23 mouse cellular contexts compared by ENCODE assay signal in genomic region chr1:177007405-177007804, GRCm38 (mm10).
DNase-seq lines count a peak whose midpoint lies in the region; ATAC-seq and TF ChIP-seq lines count a peak whose summit lies in the region.
"Had no signal": no experiment of that assay in that cellular context is flagged by ENCODE, and none has a peak within 500 bp of the region (broad histone marks: within the 10 kb centered on the region; RNA-seq: fewer than 3 reads in every experiment).

No protein-coding gene starts in this region.

- peak overlapping the region; percentile 40; the same call in 1 of the 2 replicates for H3K27ac ChIP-seq in hindbrain, embryonic 10.5 days
- H3K27ac ChIP-seq in hindbrain, embryonic 14.5 days, result no peak overlapping the region
- no peak overlapping the region for H3K27ac ChIP-seq in lung, postnatal 0 days (ENCODE audit: low read length)
- H3K27ac ChIP-seq in MEL (ENCODE audit: control insufficient read depth, low read depth, low read length), result no peak overlapping the region
- no peak overlapping the region for H3K27ac ChIP-seq in left cerebral cortex, adult 2 months
- H3K27ac ChIP-seq: embryonic facial prominence, embryonic 13.5 days; forebrain, embryonic 12.5 days; forebrain, embryonic 15.5 days; hindbrain, embryonic 13.5 days; hindbrain, postnatal 0 days had no signal

- no peak for TF ChIP-seq POLR2A in MEL (IDR thresholded peaks at IDR 0.05; ENCODE audit: control insufficient read depth in 1 of 2, insufficient read depth in 1 of 2, low read depth in 1 of 2, low read length in 2 of 2, poor library complexity in 1 of 2)

- no peak overlapping the region for H3K9ac ChIP-seq in hindbrain, embryonic 14.5 days
- H3K9ac ChIP-seq in lung, postnatal 0 days (replicated peaks; ENCODE audit: low read depth), result no peak overlapping the region
- H3K9ac ChIP-seq in MEL (ENCODE audit: control insufficient read depth, low read depth, low read length, poor library complexity, severe bottlenecking), result no peak overlapping the region
- H3K9ac ChIP-seq: embryonic facial prominence, embryonic 13.5 days; forebrain, embryonic 12.5 days; forebrain, embryonic 15.5 days; hindbrain, embryonic 13.5 days had no signal

- H3K9me3 ChIP-seq in hindbrain, embryonic 10.5 days, result no peaks in the 10 kb centered on the region
- no peaks in the 10 kb centered on the region for H3K9me3 ChIP-seq in hindbrain, embryonic 14.5 days (ENCODE audit: control insufficient read depth, low read length)
- no peaks in the 10 kb centered on the region for H3K9me3 ChIP-seq in lung, postnatal 0 days (ENCODE audit: low read length)
- no peaks in the 10 kb centered on the region for H3K9me3 ChIP-seq in MEL (replicated peaks; ENCODE audit: insufficient read depth, low read length)
- H3K9me3 ChIP-seq: embryonic facial prominence, embryonic 13.5 days; forebrain, embryonic 12.5 days; forebrain, embryonic 15.5 days; G1E; hindbrain, embryonic 13.5 days had no signal

- 0 out of 2 replicates have a peak, but pooled peaks cover 8% of the 10 kb centered on the region for H3K36me3 ChIP-seq in hindbrain, embryonic 10.5 days
- no peaks in the 10 kb centered on the region for H3K36me3 ChIP-seq in hindbrain, embryonic 14.5 days (replicated peaks; ENCODE audit: control insufficient read depth, insufficient read depth)
- no peaks in the 10 kb centered on the region for H3K36me3 ChIP-seq in lung, postnatal 0 days (ENCODE audit: insufficient read depth, low read length)
- peaks cover 0 to 4% of the 10 kb centered on the region in 2 experiments; a peak in 1 of 4 replicates for H3K36me3 ChIP-seq in MEL (ENCODE audit: control insufficient read depth in 1 of 2, insufficient read depth in 2 of 2, low read length in 2 of 2)
- H3K36me3 ChIP-seq: embryonic facial prominence, embryonic 13.5 days; forebrain, embryonic 12.5 days; forebrain, embryonic 15.5 days; hindbrain, embryonic 13.5 days had no signal

- H3K4me1 ChIP-seq in hindbrain, embryonic 10.5 days (replicated peaks), result peaks cover 65% of the 10 kb centered on the region
- peaks cover 21% of the 10 kb centered on the region for H3K4me1 ChIP-seq in hindbrain, embryonic 14.5 days (replicated peaks; ENCODE audit: control insufficient read depth, insufficient read depth, low read length)
- no peaks in the 10 kb centered on the region for H3K4me1 ChIP-seq in lung, postnatal 0 days (ENCODE audit: insufficient read depth, low read depth, low read length)
- H3K4me1 ChIP-seq in MEL (ENCODE audit: control insufficient read depth in 1 of 2, insufficient read depth in 2 of 2, low read length in 2 of 2), result peaks cover 0 to 10% of the 10 kb centered on the region in 2 experiments; a peak in 2 of 4 replicates

- no peak for TF ChIP-seq CTCF in lung, postnatal 0 days (IDR thresholded peaks at IDR 0.05)
- TF ChIP-seq CTCF in MEL (IDR thresholded peaks at IDR 0.05 in 2 of 3, conservative IDR thresholded peaks at IDR 0.05 in 1 of 3; ENCODE audit: control insufficient read depth in 1 of 3, insufficient read depth in 1 of 3, low read depth in 2 of 3, low read length in 3 of 3, poor library complexity in 1 of 3, severe bottlenecking in 1 of 3), result no peak
- no peak for TF ChIP-seq CTCF in left cerebral cortex, adult 2 months (IDR thresholded peaks at IDR 0.05)

- H3K4me3 ChIP-seq in hindbrain, embryonic 10.5 days, result no peak overlapping the region
- no peak overlapping the region for H3K4me3 ChIP-seq in hindbrain, embryonic 14.5 days (replicated peaks; ENCODE audit: low read length)
- H3K4me3 ChIP-seq in lung, postnatal 0 days (ENCODE audit: low read depth, low read length), result no peak overlapping the region
- no peak overlapping the region for H3K4me3 ChIP-seq in MEL (ENCODE audit: control insufficient read depth in 1 of 2, insufficient read depth in 1 of 2, low read depth in 2 of 2, low read length in 2 of 2)
- H3K4me3 ChIP-seq in left cerebral cortex, adult 2 months, result no peak overlapping the region
- H3K4me3 ChIP-seq: embryonic facial prominence, embryonic 13.5 days; erythroblast, embryonic 14.5 days; forebrain, embryonic 12.5 days; forebrain, embryonic 15.5 days; hindbrain, embryonic 13.5 days had no signal

- no peak overlapping the region for H3K4me2 ChIP-seq in hindbrain, embryonic 14.5 days (replicated peaks)
- no peak overlapping the region for H3K4me2 ChIP-seq in lung, postnatal 0 days (replicated peaks; ENCODE audit: low read depth, low read length)
- H3K4me2 ChIP-seq: embryonic facial prominence, embryonic 13.5 days; forebrain, embryonic 12.5 days; forebrain, embryonic 15.5 days; heart, embryonic 11.5 days; hindbrain, embryonic 13.5 days had no signal

- intact Hi-C loops in left cerebral cortex, adult 2 months (cut with DNase I), result no loop called here

- no peak for TF ChIP-seq RAD21 in MEL (IDR thresholded peaks at IDR 0.05; ENCODE audit: low read depth, low read length)

- TF ChIP-seq EP300 in lung, postnatal 0 days (IDR thresholded peaks at IDR 0.05), result no peak
- no peak for TF ChIP-seq EP300 in MEL (IDR thresholded peaks at IDR 0.05; ENCODE audit: low read depth in 1 of 2, low read length in 2 of 2)

- H3K27me3 ChIP-seq in hindbrain, embryonic 10.5 days (ENCODE audit: insufficient read depth, poor library complexity, severe bottlenecking), result 0 out of 2 replicates have a peak, but pooled peaks cover 5% of the 10 kb centered on the region
- H3K27me3 ChIP-seq in hindbrain, embryonic 14.5 days (ENCODE audit: control insufficient read depth, insufficient read depth, low read length), result no peaks in the 10 kb centered on the region
- no peaks in the 10 kb centered on the region for H3K27me3 ChIP-seq in lung, postnatal 0 days (replicated peaks; ENCODE audit: insufficient read depth, low read length)
- H3K27me3 ChIP-seq in MEL (ENCODE audit: control insufficient read depth in 1 of 2, insufficient read depth in 2 of 2, low read length in 2 of 2), result no peaks in the 10 kb centered on the region
- H3K27me3 ChIP-seq: CH12.LX; embryonic facial prominence, embryonic 13.5 days; forebrain, embryonic 12.5 days; forebrain, embryonic 15.5 days; hindbrain, embryonic 13.5 days had no signal

- ATAC-seq in hindbrain, embryonic 14.5 days (ENCODE audit: low FRiP score), result no peak
- peak; percentile 25; the same call in 1 of the 2 replicates for ATAC-seq in lung, postnatal 0 days
- ATAC-seq: forebrain, embryonic 15.5 days; hindbrain, postnatal 0 days had no signal

- H3K79me2 ChIP-seq in MEL (ENCODE audit: control insufficient read depth, insufficient read depth, low read length, poor library complexity), result no peaks in the 10 kb centered on the region

- no peak for DNase-seq in hindbrain, embryonic 10.5 days (ENCODE audit: low spot score)
- DNase-seq in hindbrain, embryonic 14.5 days (ENCODE audit: low spot score), result no peak
- peak; percentile 37 for DNase-seq in lung, postnatal 0 days (ENCODE audit: low spot score)
- no peak for DNase-seq in lung, postnatal 14 days
- DNase-seq in MEL (ENCODE audit: low read depth, low spot score), result peak; percentile 18
- DNase-seq in lung, postnatal 36 days, result peak; percentile 42
- DNase-seq in left cerebral cortex, adult 2 months (ENCODE audit: extremely low spot score in 1 of 2, low spot score in 2 of 2), result no peak
- DNase-seq: adrenal gland, adult 2 months; adrenal gland, postnatal 14 days; B cell, adult 2 months; cerebellum, adult 11 months; cerebellum, adult 9-11 months; cerebellum, postnatal 25 days; gastrocnemius, postnatal 25 days had no signal

- 90% methylated on average over 3 of the region's 3 CpGs for WGBS in hindbrain, embryonic 10.5 days
- WGBS in hindbrain, embryonic 14.5 days, result 88% methylated on average over 3 of the region's 3 CpGs
- WGBS in lung, postnatal 0 days, result 67% methylated on average over 3 of the region's 3 CpGs

TF ChIP-seq in MEL, 35 proteins besides CTCF, POLR2A, EP300 and RAD21:
- TF ChIP-seq USF2 (IDR thresholded peaks at IDR 0.05; ENCODE audit: borderline replicate concordance in 1 of 2, insufficient read depth in 1 of 2, low read depth in 1 of 2, low read length in 2 of 2) (no peak), ZNF384 (IDR thresholded peaks at IDR 0.05; ENCODE audit: low read depth, low read length) (no peak), USF1 (IDR thresholded peaks at IDR 0.05; ENCODE audit: low read depth, low read length) (no peak), KAT2A (conservative IDR thresholded peaks at IDR 0.05; ENCODE audit: low read depth, low read length) (no peak), NELFE (IDR thresholded peaks at IDR 0.05; ENCODE audit: low read depth, low read length) (no peak), HCFC1 (IDR thresholded peaks at IDR 0.05; ENCODE audit: low read depth, low read length) (no peak), E2F4 (IDR thresholded peaks at IDR 0.05; ENCODE audit: borderline replicate concordance, low read depth, low read length) (no peak), SIN3A (IDR thresholded peaks at IDR 0.05; ENCODE audit: low read length) (no peak), MXI1 (IDR thresholded peaks at IDR 0.05; ENCODE audit: low read depth, low read length) (no peak), MAZ (IDR thresholded peaks at IDR 0.05; ENCODE audit: low read depth, low read length) (no peak), MEF2A (IDR thresholded peaks at IDR 0.05; ENCODE audit: extremely low read depth, insufficient replicate concordance, low read depth, low read length, poor library complexity, severe bottlenecking) (no peak), SMC3 (IDR thresholded peaks at IDR 0.05; ENCODE audit: low read depth, low read length) (no peak), POLR2AphosphoS2 (IDR thresholded peaks at IDR 0.05; ENCODE audit: low read length) (no peak), CHD2 (IDR thresholded peaks at IDR 0.05; ENCODE audit: low read length) (no peak), CHD1 (IDR thresholded peaks at IDR 0.05; ENCODE audit: low read depth, low read length) (no peak), ETS1 (IDR thresholded peaks at IDR 0.05; ENCODE audit: low read depth, low read length) (no peak), NRF1 (IDR thresholded peaks at IDR 0.05; ENCODE audit: insufficient read depth, low read depth, low read length, poor library complexity, severe bottlenecking) (no peak), TCF12 (IDR thresholded peaks at IDR 0.05; ENCODE audit: low read depth, low read length) (no peak), RCOR1 (IDR thresholded peaks at IDR 0.05; ENCODE audit: low read depth, low read length) (no peak)

Comparison
In these comparisons a context has a peak if more than half of its experiments do, and no peak if none do; other contexts are left out.
1. DNase-seq: peak in lung, postnatal 0 days (single experiment), MEL (single experiment) and lung, postnatal 36 days (single experiment); none in hindbrain, embryonic 10.5 days (single experiment), hindbrain, embryonic 14.5 days (single experiment), lung, postnatal 14 days (single experiment) and left cerebral cortex, adult 2 months (0 of 2).